In genomic region chr2:154785284-154785683, GRCm38 (mm10) we compare ENCODE assay signal across 26 mouse cellular contexts. TPM values are rescaled to one million over a fixed set of nuclear protein-coding genes. Genes with fewer than 3 reads are reported as not detected.
DNase-seq lines count a peak whose midpoint lies in the region; ATAC-seq and TF ChIP-seq lines count a peak whose summit lies in the region.
"Had no signal": no experiment of that assay in that cellular context is flagged by ENCODE, and none has a peak within 500 bp of the region (broad histone marks: within the 10 kb centered on the region; RNA-seq: fewer than 3 reads in every experiment).

No protein-coding gene starts in this region.

- ATAC-seq in forebrain, postnatal 0 days, result peak; percentile 78
- no peak for ATAC-seq in forebrain, embryonic 11.5 days (replicated peaks; ENCODE audit: low FRiP score)
- no peak for ATAC-seq in liver, embryonic 14.5 days (ENCODE audit: insufficient read depth)
- no peak for ATAC-seq in liver, postnatal 0 days
- ATAC-seq: forebrain, embryonic 16.5 days; intestine, embryonic 16.5 days had no signal

- H3K4me3 ChIP-seq in forebrain, postnatal 0 days (ENCODE audit: low read depth, low read length), result no peak overlapping the region
- no peak overlapping the region for H3K4me3 ChIP-seq in forebrain, embryonic 11.5 days (ENCODE audit: low read depth, low read length)
- no peak overlapping the region for H3K4me3 ChIP-seq in liver, embryonic 14.5 days (ENCODE audit: insufficient read depth in 1 of 2, low read depth in 2 of 2, low read length in 2 of 2)
- H3K4me3 ChIP-seq in liver, postnatal 0 days (ENCODE audit: low read depth, low read length), result no peak overlapping the region
- no peak overlapping the region for H3K4me3 ChIP-seq in limb, embryonic 10.5 days
- H3K4me3 ChIP-seq in myocyte, result no peak overlapping the region
- H3K4me3 ChIP-seq in lung, adult 2 months (replicated peaks; ENCODE audit: extremely low read depth, low read depth, low read length), result no peak overlapping the region
- H3K4me3 ChIP-seq: embryonic facial prominence, embryonic 10.5 days; heart, embryonic 10.5 days; stomach, embryonic 15.5 days had no signal

- H3K9me3 ChIP-seq in forebrain, postnatal 0 days (ENCODE audit: low read length), result no peaks in the 10 kb centered on the region
- H3K9me3 ChIP-seq in forebrain, embryonic 11.5 days (ENCODE audit: control insufficient read depth, low read length), result no peaks in the 10 kb centered on the region
- H3K9me3 ChIP-seq in liver, embryonic 14.5 days (ENCODE audit: control insufficient read depth, low read length), result no peaks in the 10 kb centered on the region
- no peaks in the 10 kb centered on the region for H3K9me3 ChIP-seq in liver, postnatal 0 days (ENCODE audit: low read length)
- H3K9me3 ChIP-seq in limb, embryonic 10.5 days (replicated peaks), result no peaks in the 10 kb centered on the region
- H3K9me3 ChIP-seq: embryonic facial prominence, embryonic 10.5 days; heart, embryonic 10.5 days; stomach, embryonic 15.5 days had no signal

- H3K79me2 ChIP-seq in myocyte (ENCODE audit: control insufficient read depth, insufficient read depth), result no peaks in the 10 kb centered on the region

- peak; percentile 29 for DNase-seq in forebrain, postnatal 0 days
- DNase-seq in forebrain, embryonic 11.5 days (ENCODE audit: low spot score), result no peak
- DNase-seq in liver, embryonic 14.5 days (ENCODE audit: low read depth in 3 of 3, low spot score in 3 of 3), result no peak
- DNase-seq in liver, postnatal 0 days, result no peak
- no peak for DNase-seq in limb, embryonic 10.5 days (ENCODE audit: low spot score)
- no peak for DNase-seq in lung, adult 2 months
- DNase-seq in urinary bladder, adult 18-20 months (ENCODE audit: low spot score in 2 of 2), result no peak
- DNase-seq: adrenal gland, postnatal 36 days; cerebellum, postnatal 14 days; gastrocnemius, postnatal 14 days; heart, postnatal 4 days; kidney, postnatal 10 days; spleen, adult 18-20 months; thymus, postnatal 25 days had no signal

- no peaks in the 10 kb centered on the region for H3K36me3 ChIP-seq in forebrain, postnatal 0 days (ENCODE audit: insufficient read depth)
- no peaks in the 10 kb centered on the region for H3K36me3 ChIP-seq in forebrain, embryonic 11.5 days (ENCODE audit: control insufficient read depth, insufficient read depth, low read length)
- no peaks in the 10 kb centered on the region for H3K36me3 ChIP-seq in liver, embryonic 14.5 days (replicated peaks; ENCODE audit: control insufficient read depth, insufficient read depth, low read depth)
- H3K36me3 ChIP-seq in liver, postnatal 0 days (replicated peaks; ENCODE audit: insufficient read depth, low read length), result no peaks in the 10 kb centered on the region
- H3K36me3 ChIP-seq in limb, embryonic 10.5 days, result no peaks in the 10 kb centered on the region
- no peaks in the 10 kb centered on the region for H3K36me3 ChIP-seq in myocyte (ENCODE audit: control insufficient read depth, insufficient read depth)
- H3K36me3 ChIP-seq: embryonic facial prominence, embryonic 10.5 days; heart, embryonic 10.5 days; stomach, embryonic 15.5 days had no signal

- no peak overlapping the region for H3ac ChIP-seq in myocyte (ENCODE audit: control insufficient read depth, insufficient read length)

- no peak overlapping the region for H3K4me2 ChIP-seq in forebrain, postnatal 0 days (ENCODE audit: low read depth)
- H3K4me2 ChIP-seq in forebrain, embryonic 11.5 days (ENCODE audit: low read depth, low read length, severe bottlenecking), result no peak overlapping the region
- no peak overlapping the region for H3K4me2 ChIP-seq in liver, embryonic 14.5 days (ENCODE audit: low read depth)
- no peak overlapping the region for H3K4me2 ChIP-seq in liver, postnatal 0 days (ENCODE audit: low read depth, low read length)
- peak overlapping the region; percentile 46 for H3K4me2 ChIP-seq in myocyte (ENCODE audit: low read depth)
- H3K4me2 ChIP-seq: stomach, embryonic 15.5 days had no signal

- no peak overlapping the region for H3K9ac ChIP-seq in forebrain, postnatal 0 days
- H3K9ac ChIP-seq in forebrain, embryonic 11.5 days (ENCODE audit: low read length), result no peak overlapping the region
- peak overlapping the region; percentile 28; the same call in 1 of the 2 replicates for H3K9ac ChIP-seq in liver, embryonic 14.5 days (replicated peaks)
- H3K9ac ChIP-seq in liver, postnatal 0 days (replicated peaks), result no peak overlapping the region; the same call in 1 of the 2 replicates
- H3K9ac ChIP-seq: stomach, embryonic 15.5 days had no signal

- TF ChIP-seq EP300 in liver, embryonic 14.5 days (IDR thresholded peaks at IDR 0.05; ENCODE audit: low read depth), result no peak
- TF ChIP-seq EP300 in liver, postnatal 0 days (IDR thresholded peaks at IDR 0.05; ENCODE audit: low read depth), result no peak

- 73% methylated on average over 3 of the region's 3 CpGs for WGBS in forebrain, postnatal 0 days
- 69% methylated on average over 3 of the region's 3 CpGs for WGBS in forebrain, embryonic 11.5 days
- 68% methylated on average over 3 of the region's 3 CpGs for WGBS in liver, embryonic 14.5 days (ENCODE audit: insufficient replicate concordance)
- WGBS in liver, postnatal 0 days (ENCODE audit: insufficient replicate concordance), result 56% methylated on average over 3 of the region's 3 CpGs
- WGBS in limb, embryonic 10.5 days, result 74% methylated on average over 3 of the region's 3 CpGs
- WGBS in lung, adult 2 months, result 58% methylated on average over 3 of the region's 3 CpGs

- H3K4me1 ChIP-seq in forebrain, postnatal 0 days (ENCODE audit: insufficient read depth), result peaks cover 3% of the 10 kb centered on the region; the same call in 1 of the 2 replicates
- peaks cover 6% of the 10 kb centered on the region; the same call in 1 of the 2 replicates for H3K4me1 ChIP-seq in forebrain, embryonic 11.5 days (replicated peaks; ENCODE audit: control insufficient read depth, insufficient read depth, low read length)
- H3K4me1 ChIP-seq in liver, embryonic 14.5 days (replicated peaks; ENCODE audit: control insufficient read depth in 2 of 2, insufficient read depth in 2 of 2, low read length in 1 of 2), result peaks cover 33 to 42% of the 10 kb centered on the region in 2 experiments
- peaks cover 26% of the 10 kb centered on the region for H3K4me1 ChIP-seq in liver, postnatal 0 days (ENCODE audit: insufficient read depth)
- peaks cover 39% of the 10 kb centered on the region for H3K4me1 ChIP-seq in limb, embryonic 10.5 days
- no peaks in the 10 kb centered on the region for H3K4me1 ChIP-seq in lung, adult 2 months (ENCODE audit: control insufficient read depth, insufficient read depth, low read length)

- TF ChIP-seq CTCF in forebrain, postnatal 0 days (IDR thresholded peaks at IDR 0.05; ENCODE audit: low read depth), result no peak
- TF ChIP-seq CTCF in liver, embryonic 14.5 days (IDR thresholded peaks at IDR 0.05; ENCODE audit: low read depth), result no peak
- no peak for TF ChIP-seq CTCF in liver, postnatal 0 days (IDR thresholded peaks at IDR 0.05; ENCODE audit: low read depth)
- no peak for TF ChIP-seq CTCF in lung, adult 2 months (IDR thresholded peaks at IDR 0.05; ENCODE audit: insufficient read depth, low read length)

- no peak overlapping the region for H3K27ac ChIP-seq in forebrain, postnatal 0 days (ENCODE audit: low read depth, low read length)
- no peak overlapping the region for H3K27ac ChIP-seq in forebrain, embryonic 11.5 days (ENCODE audit: low read depth, low read length)
- peak overlapping the region; percentile 67 for H3K27ac ChIP-seq in liver, embryonic 14.5 days
- no peak overlapping the region for H3K27ac ChIP-seq in liver, postnatal 0 days (ENCODE audit: low read depth)
- peak overlapping the region; percentile 10; the same call in 1 of the 2 replicates for H3K27ac ChIP-seq in limb, embryonic 10.5 days
- H3K27ac ChIP-seq: embryonic facial prominence, embryonic 10.5 days; stomach, embryonic 15.5 days had no signal

- H3K27me3 ChIP-seq in forebrain, postnatal 0 days (ENCODE audit: insufficient read depth, low read length), result no peaks in the 10 kb centered on the region
- no peaks in the 10 kb centered on the region for H3K27me3 ChIP-seq in forebrain, embryonic 11.5 days (ENCODE audit: control insufficient read depth, insufficient read depth, low read length)
- no peaks in the 10 kb centered on the region for H3K27me3 ChIP-seq in liver, embryonic 14.5 days (ENCODE audit: control insufficient read depth, insufficient read depth, low read length)
- no peaks in the 10 kb centered on the region for H3K27me3 ChIP-seq in liver, postnatal 0 days (ENCODE audit: insufficient read depth, low read length)
- H3K27me3 ChIP-seq in limb, embryonic 10.5 days (ENCODE audit: low read depth, poor library complexity, severe bottlenecking), result no peaks in the 10 kb centered on the region
- no peaks in the 10 kb centered on the region for H3K27me3 ChIP-seq in myocyte (ENCODE audit: control insufficient read depth, insufficient read depth, insufficient read length)
- H3K27me3 ChIP-seq: stomach, embryonic 15.5 days had no signal

- no peak for TF ChIP-seq POLR2A in myocyte (IDR thresholded peaks at IDR 0.05; ENCODE audit: insufficient read length, low read depth)
- no peak for TF ChIP-seq POLR2A in lung, adult 2 months (IDR thresholded peaks at IDR 0.05; ENCODE audit: borderline replicate concordance, extremely low read depth, low read depth, low read length)

RNA-seq across cellular contexts. Expression of gene Raly, which starts 5.6 kb away (rescaled TPM):
- total RNA-seq in forebrain, postnatal 0 days (2014; rRNA removed), result 174 and 222 TPM in 2 replicates
- polyA plus RNA-seq in forebrain, postnatal 0 days (2015; fragmentation: Nextera tagmentation; extraction: Ambion mirVana), result 22.2 and 23.6 TPM in 2 replicates
- polyA plus RNA-seq in forebrain, embryonic 11.5 days (2014; fragmentation: Nextera tagmentation; extraction: Ambion mirVana), result 92.4 and 102 TPM in 2 replicates
- 204 and 237 TPM in 2 replicates for polyA plus RNA-seq in liver, embryonic 14.5 days (2012; rRNA removed)
- 35.9 and 37.4 TPM in 2 replicates for polyA plus RNA-seq in liver, embryonic 14.5 days (2014; fragmentation: Nextera tagmentation; extraction: Ambion mirVana)
- polyA plus RNA-seq in liver, postnatal 0 days (2015; fragmentation: Nextera tagmentation; extraction: Ambion mirVana), result 10.0 and 12.1 TPM in 2 replicates
- 55.0 and 61.9 TPM in 2 replicates for polyA plus RNA-seq in limb, embryonic 10.5 days (2016; fragmentation: Nextera tagmentation; extraction: Ambion mirVana)
- 379 TPM for polyA plus RNA-seq in myocyte (2012; fragmentation: generic; extraction: Trizol)
- polyA plus RNA-seq in lung, adult 2 months (2012; rRNA removed), result 188 and 211 TPM in 2 replicates

RNA-seq across cellular contexts. Expression of gene a, which starts 5.9 kb away (rescaled TPM):
- total RNA-seq in forebrain, postnatal 0 days (2014; rRNA removed), result 0.90 and 2.5 TPM in 2 replicates
- polyA plus RNA-seq in forebrain, postnatal 0 days (2015; fragmentation: Nextera tagmentation; extraction: Ambion mirVana), result 2.9 and 3.5 TPM in 2 replicates
- polyA plus RNA-seq in forebrain, embryonic 11.5 days (2014; fragmentation: Nextera tagmentation; extraction: Ambion mirVana), result 0.69 and 1.0 TPM in 2 replicates
- 0.25 TPM in 1 of 2 replicates, not detected in the other for polyA plus RNA-seq in liver, embryonic 14.5 days (2012; rRNA removed)
- 0.36 TPM in 1 of 2 replicates, not detected in the other for polyA plus RNA-seq in liver, embryonic 14.5 days (2014; fragmentation: Nextera tagmentation; extraction: Ambion mirVana)
- 0.31 TPM in 1 of 2 replicates, not detected in the other for polyA plus RNA-seq in liver, postnatal 0 days (2015; fragmentation: Nextera tagmentation; extraction: Ambion mirVana)
- polyA plus RNA-seq in limb, embryonic 10.5 days (2016; fragmentation: Nextera tagmentation; extraction: Ambion mirVana), result 32.5 and 45.1 TPM in 2 replicates
- not detected for polyA plus RNA-seq in myocyte (2012; fragmentation: generic; extraction: Trizol)
- polyA plus RNA-seq in lung, adult 2 months (2012; rRNA removed), result not detected in 2 replicates
- total RNA-seq: adrenal gland, postnatal 36 days; gastrocnemius, postnatal 14 days; heart, postnatal 4 days; liver, adult 2 months; monocyte, adult 5-6 weeks had no signal
- polyA plus RNA-seq: erythroblast, embryonic 14.5 days; intestine, embryonic 16.5 days; liver, adult 2 months; neural tube, embryonic 14.5 days had no signal

RNA-seq across cellular contexts. Expression of gene Gm14214, which starts 15.5 kb away (rescaled TPM):
- not detected in 2 replicates for total RNA-seq in forebrain, postnatal 0 days (2014; rRNA removed)
- polyA plus RNA-seq in forebrain, postnatal 0 days (2015; fragmentation: Nextera tagmentation; extraction: Ambion mirVana), result not detected in 2 replicates
- polyA plus RNA-seq in forebrain, embryonic 11.5 days (2014; fragmentation: Nextera tagmentation; extraction: Ambion mirVana), result not detected in 2 replicates
- polyA plus RNA-seq in liver, embryonic 14.5 days (2012; rRNA removed), result not detected in 2 replicates
- not detected in 2 replicates for polyA plus RNA-seq in liver, embryonic 14.5 days (2014; fragmentation: Nextera tagmentation; extraction: Ambion mirVana)
- polyA plus RNA-seq in liver, postnatal 0 days (2015; fragmentation: Nextera tagmentation; extraction: Ambion mirVana), result not detected in 2 replicates
- polyA plus RNA-seq in limb, embryonic 10.5 days (2016; fragmentation: Nextera tagmentation; extraction: Ambion mirVana), result not detected in 2 replicates
- polyA plus RNA-seq in myocyte (2012; fragmentation: generic; extraction: Trizol), result not detected
- not detected in 2 replicates for polyA plus RNA-seq in lung, adult 2 months (2012; rRNA removed)
- total RNA-seq: adrenal gland, postnatal 36 days; ES-E14; gastrocnemius, postnatal 14 days; heart, postnatal 4 days; left cerebral cortex, postnatal 10 days; liver, adult 2 months; monocyte, adult 5-6 weeks had no signal
- polyA plus RNA-seq: embryonic facial prominence, embryonic 10.5 days; erythroblast, embryonic 14.5 days; forebrain, embryonic 16.5 days; heart, embryonic 10.5 days; intestine, embryonic 16.5 days; liver, adult 2 months; neural tube, embryonic 14.5 days; stomach, embryonic 15.5 days had no signal

Comparison
In these comparisons a context has a peak if more than half of its experiments do, and no peak if none do; other contexts are left out.
1. H3K27ac ChIP-seq: peak in liver, embryonic 14.5 days (single experiment) and limb, embryonic 10.5 days (single experiment); none in forebrain, postnatal 0 days (single experiment), forebrain, embryonic 11.5 days (single experiment) and liver, postnatal 0 days (single experiment).